Mouse (Mus musculus): ENCODE data around the gene Eif2d.

DNA sequence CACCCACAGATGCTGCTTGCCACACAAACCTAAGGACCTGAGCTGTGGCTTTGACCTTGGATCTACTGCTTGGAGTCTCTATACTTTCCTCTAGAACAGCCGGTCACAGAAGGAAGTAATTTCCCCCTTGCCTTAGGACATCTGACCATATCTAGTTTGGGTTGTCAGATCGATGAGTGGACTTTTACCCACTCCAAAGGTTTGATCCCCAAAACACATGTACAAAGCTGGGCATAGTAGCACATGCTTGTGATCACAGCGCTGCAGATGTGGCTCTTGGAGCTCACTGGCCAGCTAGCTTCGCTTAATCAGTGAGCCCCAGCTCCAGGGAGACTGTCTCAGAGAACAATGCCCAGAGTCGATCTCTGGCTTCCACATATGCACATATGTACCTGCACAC is 55.1 kb downstream of the Eif2d start:
- no peak for TF ChIP-seq CTCF (IDR thresholded peaks at IDR 0.05; ENCODE audit: borderline replicate concordance, insufficient read depth, low read depth, low read length)
- no peak for TF ChIP-seq POLR2A (IDR thresholded peaks at IDR 0.05; ENCODE audit: borderline replicate concordance, insufficient read depth, low read length)
